20 mouse cellular contexts compared by ENCODE assay signal in the genomic region with DNA sequence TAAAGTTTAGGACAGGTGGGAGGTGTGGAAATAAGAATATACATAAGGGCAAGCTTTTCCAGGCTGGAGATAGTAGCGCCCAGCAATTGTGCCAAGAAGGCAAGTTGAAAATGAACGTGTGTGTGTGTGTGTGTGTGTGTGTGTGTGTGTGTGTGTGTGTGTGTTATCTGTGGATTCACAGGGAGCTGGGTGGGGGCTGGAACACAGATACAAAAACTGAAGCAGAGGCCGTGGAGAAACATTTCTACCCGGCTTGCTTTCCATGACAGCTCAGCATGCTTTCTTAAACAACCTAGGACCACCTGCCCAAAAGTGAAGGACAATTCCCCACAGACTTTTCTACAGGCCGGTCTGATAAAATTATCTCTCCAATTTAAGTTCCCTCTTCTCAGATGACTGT. TPM values are rescaled to one million over a fixed set of nuclear protein-coding genes. Genes with fewer than 3 reads are reported as not detected.
"Had no signal": no experiment of that assay in that cellular context is flagged by ENCODE, and none has a peak within 500 bp of the region (broad histone marks: within the 10 kb centered on the region; RNA-seq: fewer than 3 reads in every experiment).

No protein-coding gene starts in this region.

- ATAC-seq: midbrain, embryonic 16.5 days had no signal

- H3K9ac ChIP-seq: lung, embryonic 14.5 days; midbrain, embryonic 12.5 days; neural tube, embryonic 13.5 days; neural tube, embryonic 15.5 days; stomach, embryonic 15.5 days had no signal

- H3K4me1 ChIP-seq: midbrain, embryonic 10.5 days; midbrain, embryonic 12.5 days; neural tube, embryonic 13.5 days; neural tube, embryonic 15.5 days; stomach, embryonic 15.5 days had no signal

- H3K36me3 ChIP-seq: midbrain, embryonic 10.5 days; midbrain, embryonic 12.5 days; neural tube, embryonic 13.5 days; neural tube, embryonic 15.5 days; stomach, embryonic 15.5 days had no signal

- H3K4me3 ChIP-seq: midbrain, embryonic 10.5 days; midbrain, embryonic 12.5 days; myocyte; neural tube, embryonic 13.5 days; neural tube, embryonic 15.5 days; stomach, embryonic 15.5 days had no signal

- DNase-seq: lung, adult 18-20 months; lung, embryonic 14.5 days; lung, postnatal 10 days; lung, postnatal 4 days; midbrain, embryonic 14.5 days; right cerebral cortex, postnatal 14 days; thymus, adult 2 months; thymus, postnatal 25 days; thymus, postnatal 4 days had no signal

- H3K9me3 ChIP-seq: midbrain, embryonic 10.5 days; midbrain, embryonic 12.5 days; neural tube, embryonic 13.5 days; neural tube, embryonic 15.5 days; stomach, embryonic 15.5 days had no signal

- H3K27ac ChIP-seq: midbrain, embryonic 10.5 days; midbrain, embryonic 12.5 days; neural tube, embryonic 13.5 days; neural tube, embryonic 15.5 days; stomach, embryonic 15.5 days; stomach, postnatal 0 days had no signal

- H3K27me3 ChIP-seq: midbrain, embryonic 12.5 days; neural tube, embryonic 13.5 days; neural tube, embryonic 15.5 days; stomach, embryonic 15.5 days had no signal

- H3K4me2 ChIP-seq: lung, embryonic 14.5 days; midbrain, embryonic 12.5 days; neural tube, embryonic 13.5 days; neural tube, embryonic 15.5 days; stomach, embryonic 15.5 days had no signal

RNA-seq across cellular contexts. Expression of gene Tmem246, which starts 6.9 kb away (rescaled TPM):
- total RNA-seq: megakaryocyte, adult 5-6 weeks had no signal

RNA-seq across cellular contexts. Expression of gene Aldob, which starts 55.3 kb away (rescaled TPM):
- total RNA-seq: megakaryocyte, adult 5-6 weeks; megakaryocyte-erythroid progenitor cell, adult 5-6 weeks had no signal
- polyA plus RNA-seq: lung, embryonic 14.5 days; midbrain, embryonic 10.5 days; midbrain, embryonic 12.5 days; midbrain, embryonic 14.5 days; myocyte; neural tube, embryonic 11.5 days had no signal
